Mouse (Mus musculus): Measurements from ENCODE around the gene Rai14. TPM values are rescaled to one million over a fixed set of nuclear protein-coding genes. Genes with fewer than 3 reads are reported as not detected.

Gene Rai14
- polyA plus RNA-seq, 1 experiment from 2014 or later = 69.9 TPM

- ATAC-seq (ENCODE audit: borderline replicate concordance, extremely low read depth, low FRiP score, low TSS enrichment) = no peak
- Histone ChIP-seq H3K27me3 (no peaks in the 10 kb centered on the region), H3K4me1 (peaks cover 48% of the 10 kb centered on the region), H3K4me2 (no peak overlapping the region), H3K9ac (no peak overlapping the region), H3K4me3 (no peak overlapping the region), H3K27ac (no peak overlapping the region), H3K36me3 (no peaks in the 10 kb centered on the region), H3K9me3 (no peaks in the 10 kb centered on the region)
- 54% methylated on average over 5 of the region's 5 CpGs for WGBS
Observed at GRCm38 (mm10) chr15:10663793-10664528, 50.5 kb downstream of the Rai14 start.

GRCm38 (mm10) chr15:10661961-10662606, 52.3 kb downstream of the Rai14 start:
- no peaks in the 10 kb centered on the region for H3K36me3 ChIP-seq
- ATAC-seq (ENCODE audit: borderline replicate concordance, extremely low read depth, low FRiP score, low TSS enrichment) = no peak
- H3K9me3 ChIP-seq = no peaks in the 10 kb centered on the region
- H3K27me3 ChIP-seq = no peaks in the 10 kb centered on the region
- no peak overlapping the region for H3K9ac ChIP-seq
- WGBS = 22% methylated on average over 3 of the region's 3 CpGs
- H3K4me1 ChIP-seq = peaks cover 31% of the 10 kb centered on the region
- no peak overlapping the region for H3K4me3 ChIP-seq
- no peak overlapping the region for H3K4me2 ChIP-seq
- H3K27ac ChIP-seq = no peak overlapping the region

- H3K4me2 ChIP-seq = no peak overlapping the region
- 78% methylated on average over 2 of the region's 2 CpGs for WGBS
- H3K36me3 ChIP-seq = no peaks in the 10 kb centered on the region
- peaks cover 16% of the 10 kb centered on the region; the same call in 1 of the 2 replicates for H3K4me1 ChIP-seq
- H3K4me3 ChIP-seq = no peak overlapping the region
- no peak overlapping the region for H3K9ac ChIP-seq
- H3K27me3 ChIP-seq = no peaks in the 10 kb centered on the region
- no peaks in the 10 kb centered on the region for H3K9me3 ChIP-seq
- H3K27ac ChIP-seq = no peak overlapping the region
- no peak for ATAC-seq (ENCODE audit: borderline replicate concordance, extremely low read depth, low FRiP score, low TSS enrichment)
Observed at GRCm38 (mm10) chr15:10658803-10659202, 55.6 kb downstream of the Rai14 start.

GRCm38 (mm10) chr15:10656146-10656545, 58.3 kb downstream of the Rai14 start:
- no peak for ATAC-seq (ENCODE audit: borderline replicate concordance, extremely low read depth, low FRiP score, low TSS enrichment)
- Histone ChIP-seq H3K9ac (no peak overlapping the region), H3K4me1 (no peaks in the 10 kb centered on the region), H3K4me3 (no peak overlapping the region), H3K27ac (no peak overlapping the region), H3K36me3 (no peaks in the 10 kb centered on the region), H3K9me3 (no peaks in the 10 kb centered on the region), H3K27me3 (no peaks in the 10 kb centered on the region), H3K4me2 (no peak overlapping the region)
- WGBS = 74% methylated on average over 5 of the region's 5 CpGs

- H3K9ac ChIP-seq = no peak overlapping the region
- WGBS = 41% methylated on average over 8 of the region's 8 CpGs
Observed at GRCm38 (mm10) chr15:10655151-10655905, 59.1 kb downstream of the Rai14 start.

GRCm38 (mm10) chr15:10654696-10655095, 59.7 kb downstream of the Rai14 start:
- 79% methylated on average over 1 of the region's 1 CpGs for WGBS

More at GRCm38 (mm10) chr15:10655151-10655905, 59.1 kb downstream of the Rai14 start:
- Histone ChIP-seq H3K4me2 (no peak overlapping the region), H3K36me3 (no peaks in the 10 kb centered on the region), H3K4me1 (no peaks in the 10 kb centered on the region), H3K27me3 (no peaks in the 10 kb centered on the region), H3K27ac (no peak overlapping the region), H3K9me3 (no peaks in the 10 kb centered on the region), H3K4me3 (no peak overlapping the region)
- no peak for ATAC-seq (ENCODE audit: borderline replicate concordance, extremely low read depth, low FRiP score, low TSS enrichment)

GRCm38 (mm10) chr15:10652931-10653475, 61.4 kb downstream of the Rai14 start:
- H3K36me3 ChIP-seq = no peaks in the 10 kb centered on the region
- H3K27me3 ChIP-seq = no peaks in the 10 kb centered on the region
- H3K4me2 ChIP-seq = no peak overlapping the region
- H3K27ac ChIP-seq = no peak overlapping the region
- H3K9ac ChIP-seq = no peak overlapping the region
- 63% methylated on average over 2 of the region's 2 CpGs for WGBS
- no peak for ATAC-seq (ENCODE audit: borderline replicate concordance, extremely low read depth, low FRiP score, low TSS enrichment)
- no peaks in the 10 kb centered on the region for H3K9me3 ChIP-seq
- H3K4me3 ChIP-seq = no peak overlapping the region
- peaks cover 17% of the 10 kb centered on the region for H3K4me1 ChIP-seq

More at GRCm38 (mm10) chr15:10654696-10655095, 59.7 kb downstream of the Rai14 start:
- no peak for ATAC-seq (ENCODE audit: borderline replicate concordance, extremely low read depth, low FRiP score, low TSS enrichment)
- Histone ChIP-seq H3K27ac (no peak overlapping the region), H3K4me3 (no peak overlapping the region), H3K4me1 (peaks cover 1% of the 10 kb centered on the region; the same call in 1 of the 2 replicates), H3K4me2 (no peak overlapping the region), H3K27me3 (no peaks in the 10 kb centered on the region), H3K9ac (no peak overlapping the region), H3K9me3 (no peaks in the 10 kb centered on the region), H3K36me3 (no peaks in the 10 kb centered on the region)

GRCm38 (mm10) chr15:10648372-10649109, 65.9 kb downstream of the Rai14 start:
- Histone ChIP-seq H3K4me3 (no peak overlapping the region), H3K9ac (no peak overlapping the region), H3K4me1 (peaks cover 21% of the 10 kb centered on the region), H3K36me3 (no peaks in the 10 kb centered on the region), H3K27ac (peak overlapping the region; percentile 55), H3K9me3 (no peaks in the 10 kb centered on the region), H3K4me2 (no peak overlapping the region), H3K27me3 (no peaks in the 10 kb centered on the region)
- 9% methylated on average over 6 of the region's 6 CpGs for WGBS
- ATAC-seq (ENCODE audit: borderline replicate concordance, extremely low read depth, low FRiP score, low TSS enrichment) = peak; percentile 92

- no peaks in the 10 kb centered on the region for H3K36me3 ChIP-seq
- ATAC-seq (ENCODE audit: borderline replicate concordance, extremely low read depth, low FRiP score, low TSS enrichment) = no peak
- no peaks in the 10 kb centered on the region for H3K9me3 ChIP-seq
- H3K4me1 ChIP-seq = peaks cover 29% of the 10 kb centered on the region
- no peaks in the 10 kb centered on the region for H3K27me3 ChIP-seq
- H3K4me2 ChIP-seq = no peak overlapping the region
- no peak overlapping the region for H3K27ac ChIP-seq
- H3K4me3 ChIP-seq = no peak overlapping the region
- WGBS = 61% methylated on average over 5 of the region's 5 CpGs
- no peak overlapping the region for H3K9ac ChIP-seq
Observed at GRCm38 (mm10) chr15:10646297-10646696, 68.1 kb downstream of the Rai14 start.

- no peaks in the 10 kb centered on the region for H3K9me3 ChIP-seq
- H3K27ac ChIP-seq = no peak overlapping the region
- ATAC-seq (ENCODE audit: borderline replicate concordance, extremely low read depth, low FRiP score, low TSS enrichment) = no peak
- 62% methylated on average over 8 of the region's 8 CpGs for WGBS
- H3K4me3 ChIP-seq = no peak overlapping the region
- no peaks in the 10 kb centered on the region for H3K27me3 ChIP-seq
- H3K36me3 ChIP-seq = no peaks in the 10 kb centered on the region
- H3K9ac ChIP-seq = no peak overlapping the region
- no peak overlapping the region for H3K4me2 ChIP-seq
- H3K4me1 ChIP-seq = peaks cover 29% of the 10 kb centered on the region
Observed at GRCm38 (mm10) chr15:10645101-10645500, 69.3 kb downstream of the Rai14 start.

GRCm38 (mm10) chr15:10643819-10644218, 70.6 kb downstream of the Rai14 start:
- WGBS = 94% methylated on average over 3 of the region's 3 CpGs

More at GRCm38 (mm10) chr15:10643819-10644218, 70.6 kb downstream of the Rai14 start:
- Histone ChIP-seq H3K27ac (no peak overlapping the region), H3K9ac (no peak overlapping the region), H3K4me1 (peaks cover 21% of the 10 kb centered on the region), H3K9me3 (no peaks in the 10 kb centered on the region), H3K4me3 (no peak overlapping the region), H3K27me3 (no peaks in the 10 kb centered on the region), H3K4me2 (no peak overlapping the region), H3K36me3 (no peaks in the 10 kb centered on the region)
- no peak for ATAC-seq (ENCODE audit: borderline replicate concordance, extremely low read depth, low FRiP score, low TSS enrichment)

Measured in lung, embryonic 15.5 days (tissue).